Mouse (Mus musculus): ENCODE measurements around the gene Dnaaf2. TPM values are rescaled to one million over a fixed set of nuclear protein-coding genes. Genes with fewer than 3 reads are reported as not detected.
A peak's percentile ranks its signal among the peaks of the same experiment; 100 is the strongest.
"Not testable (repeated sequence)": the region's sequence is repeated elsewhere in the genome, so short reads cannot be mapped to it uniquely, and the experiment has no call there.

Dnaaf2 gene
- polyA plus RNA-seq, 1 experiment from 2014 or later = 8.2 TPM

GRCm38 (mm10) chr12:69179371-69179770 is 18.9 kb downstream of the Dnaaf2 start:
- Histone ChIP-seq H3K36me3 (peaks cover 28% of the 10 kb centered on the region), H3K4me3 (no peak overlapping the region), H3K27me3 (no peaks in the 10 kb centered on the region), H3K9me3 (no peaks in the 10 kb centered on the region), H3K27ac (no peak overlapping the region), H3K4me2 (no peak overlapping the region), H3K9ac (no peak overlapping the region), H3K4me1 (no peaks in the 10 kb centered on the region)
- WGBS = 53% methylated on average over 5 of the region's 12 CpGs
- no peak for ATAC-seq (ENCODE audit: insufficient number of reproducible peaks, low FRiP score, low TSS enrichment, low read depth)

GRCm38 (mm10) chr12:69177526-69177925 is 20.7 kb downstream of the Dnaaf2 start:
- no peak for ATAC-seq (ENCODE audit: insufficient number of reproducible peaks, low FRiP score, low TSS enrichment, low read depth)
- no peak overlapping the region for H3K4me3 ChIP-seq
- 70% methylated on average over 3 of the region's 3 CpGs for WGBS
- no peak overlapping the region for H3K27ac ChIP-seq
- no peaks in the 10 kb centered on the region for H3K27me3 ChIP-seq
- H3K4me2 ChIP-seq = no peak overlapping the region
- H3K9me3 ChIP-seq = no peaks in the 10 kb centered on the region
- H3K9ac ChIP-seq = no peak overlapping the region
- H3K4me1 ChIP-seq = no peaks in the 10 kb centered on the region
- H3K36me3 ChIP-seq = peaks cover 28% of the 10 kb centered on the region

- no peak overlapping the region for H3K9ac ChIP-seq
- WGBS = 87% methylated on average over 3 of the region's 3 CpGs
- H3K4me1 ChIP-seq = no peaks in the 10 kb centered on the region
- no peak overlapping the region for H3K4me2 ChIP-seq
- no peak overlapping the region for H3K4me3 ChIP-seq
- peaks cover 17% of the 10 kb centered on the region for H3K36me3 ChIP-seq
- no peak overlapping the region for H3K27ac ChIP-seq
- H3K27me3 ChIP-seq = no peaks in the 10 kb centered on the region
- H3K9me3 ChIP-seq = no peaks in the 10 kb centered on the region
- ATAC-seq (ENCODE audit: insufficient number of reproducible peaks, low FRiP score, low TSS enrichment, low read depth) = no peak
Measured at GRCm38 (mm10) chr12:69175975-69176374, 22.3 kb downstream of the Dnaaf2 start.

GRCm38 (mm10) chr12:69171307-69171706 is 26.9 kb downstream of the Dnaaf2 start:
- Histone ChIP-seq H3K4me3 (no peak overlapping the region), H3K9me3 (no peaks in the 10 kb centered on the region), H3K27ac (no peak overlapping the region), H3K9ac (no peak overlapping the region), H3K4me1 (peaks cover 12% of the 10 kb centered on the region; the same call in 1 of the 2 replicates), H3K27me3 (no peaks in the 10 kb centered on the region), H3K36me3 (peaks cover 16% of the 10 kb centered on the region; the same call in 1 of the 2 replicates), H3K4me2 (no peak overlapping the region)
- WGBS = 95% methylated on average over 2 of the region's 2 CpGs
- no peak for ATAC-seq (ENCODE audit: insufficient number of reproducible peaks, low FRiP score, low TSS enrichment, low read depth)

GRCm38 (mm10) chr12:69168461-69169106 is 29.6 kb downstream of the Dnaaf2 start, which contains the start of gene Lrr1:
Gene Lrr1 (plus strand): TSS chr12:69168814.
- H3K36me3 ChIP-seq = no peaks in the 10 kb centered on the region
- no peaks in the 10 kb centered on the region for H3K9me3 ChIP-seq
- H3K4me3 ChIP-seq = peak within 1 kb of the TSS; percentile 79
- peak within 1 kb of the TSS; percentile 59 for H3K9ac ChIP-seq
- WGBS = under 1% methylated on average over 40 of the region's 40 CpGs
- ATAC-seq (ENCODE audit: insufficient number of reproducible peaks, low FRiP score, low TSS enrichment, low read depth) = peak; percentile 88
- H3K27me3 ChIP-seq = no peaks in the 10 kb centered on the region
- peak within 1 kb of the TSS; percentile 81 for H3K4me2 ChIP-seq
- peaks cover 12% of the 10 kb centered on the region; the same call in 1 of the 2 replicates for H3K4me1 ChIP-seq
- H3K27ac ChIP-seq = peak within 1 kb of the TSS; percentile 81

- peak overlapping the region; percentile 59 for H3K9ac ChIP-seq
- peaks cover 12% of the 10 kb centered on the region; the same call in 1 of the 2 replicates for H3K4me1 ChIP-seq
- 0 out of 2 replicates have a peak, but pooled peaks have one; percentile 25 for ATAC-seq (ENCODE audit: insufficient number of reproducible peaks, low FRiP score, low TSS enrichment, low read depth)
- H3K4me3 ChIP-seq = peak overlapping the region; percentile 79
- H3K9me3 ChIP-seq = no peaks in the 10 kb centered on the region
- 7% methylated on average over 18 of the region's 18 CpGs for whole genome bisulfite sequencing
- peak overlapping the region; percentile 81 for H3K27ac ChIP-seq
- peak overlapping the region; percentile 81 for H3K4me2 ChIP-seq
- no peaks in the 10 kb centered on the region for H3K36me3 ChIP-seq
- H3K27me3 ChIP-seq = no peaks in the 10 kb centered on the region
Measured at GRCm38 (mm10) chr12:69167656-69168460, 30.4 kb downstream of the Dnaaf2 start.

- not testable (repeated sequence) for H3K9ac ChIP-seq; H3K9me3 ChIP-seq; ATAC-seq (ENCODE audit: insufficient number of reproducible peaks, low FRiP score, low TSS enrichment, low read depth); H3K4me2 ChIP-seq; H3K27me3 ChIP-seq; H3K4me3 ChIP-seq; H3K36me3 ChIP-seq; H3K27ac ChIP-seq
- peaks cover 12% of the 10 kb centered on the region; the same call in 1 of the 2 replicates for H3K4me1 ChIP-seq
- 69% methylated on average over 8 of the region's 8 CpGs for WGBS
Measured at GRCm38 (mm10) chr12:69166861-69167581, 31.2 kb downstream of the Dnaaf2 start.

- Histone ChIP-seq H3K9me3 (no peaks in the 10 kb centered on the region), H3K4me1 (peaks cover 10% of the 10 kb centered on the region; the same call in 1 of the 2 replicates), H3K27ac (no peak overlapping the region), H3K4me2 (no peak overlapping the region), H3K9ac (no peak overlapping the region), H3K36me3 (no peaks in the 10 kb centered on the region), H3K4me3 (no peak overlapping the region), H3K27me3 (no peaks in the 10 kb centered on the region)
- no peak for ATAC-seq (ENCODE audit: insufficient number of reproducible peaks, low FRiP score, low TSS enrichment, low read depth)
- WGBS = 41% methylated on average over 3 of the region's 3 CpGs
Measured at GRCm38 (mm10) chr12:69164904-69165303, 33.3 kb downstream of the Dnaaf2 start.

- not testable (repeated sequence) for H3K36me3 ChIP-seq; H3K27ac ChIP-seq; H3K4me1 ChIP-seq; H3K9ac ChIP-seq; ATAC-seq (ENCODE audit: insufficient number of reproducible peaks, low FRiP score, low TSS enrichment, low read depth); H3K4me3 ChIP-seq; H3K9me3 ChIP-seq; H3K27me3 ChIP-seq; H3K4me2 ChIP-seq
- WGBS = 81% methylated on average over 4 of the region's 4 CpGs
Measured at GRCm38 (mm10) chr12:69163586-69163985, 34.6 kb downstream of the Dnaaf2 start.

GRCm38 (mm10) chr12:69160677-69161076 is 37.6 kb downstream of the Dnaaf2 start:
- ATAC-seq (ENCODE audit: insufficient number of reproducible peaks, low FRiP score, low TSS enrichment, low read depth) = not testable (repeated sequence)
- WGBS = 79% methylated on average over 2 of the region's 2 CpGs

GRCm38 (mm10) chr12:69159578-69159940 is 38.7 kb downstream of the Dnaaf2 start:
- Histone ChIP-seq H3K27me3 (no peaks in the 10 kb centered on the region), H3K4me2 (no peak overlapping the region), H3K36me3 (peaks cover 17% of the 10 kb centered on the region), H3K9me3 (no peaks in the 10 kb centered on the region), H3K4me3 (peak overlapping the region; percentile 66), H3K9ac (no peak overlapping the region), H3K4me1 (peaks cover 4% of the 10 kb centered on the region), H3K27ac (0 out of 2 replicates have a peak overlapping the region, but pooled peaks have one; percentile 63)
- ATAC-seq (ENCODE audit: insufficient number of reproducible peaks, low FRiP score, low TSS enrichment, low read depth) = no peak
- 4% methylated on average over 9 of the region's 9 CpGs for WGBS

More at GRCm38 (mm10) chr12:69160677-69161076, 37.6 kb downstream of the Dnaaf2 start:
- H3K4me2 ChIP-seq, H3K4me1 ChIP-seq, H3K9ac ChIP-seq, H3K27ac ChIP-seq, H3K9me3 ChIP-seq, H3K27me3 ChIP-seq, H3K4me3 ChIP-seq: not testable (repeated sequence)
- H3K36me3 ChIP-seq = peaks cover 17% of the 10 kb centered on the region
